Mouse (Mus musculus) heart, adult 2 months (tissue): ENCODE data around the gene Gm26566. TPM values are rescaled to one million over a fixed set of nuclear protein-coding genes. Genes with fewer than 3 reads are reported as not detected.
"Not testable (repeated sequence)": the region's sequence is repeated elsewhere in the genome, so short reads cannot be mapped to it uniquely, and the experiment has no call there.

Experiments used
- DNase-seq, 2 experiments: peaks; one replicate each; pipeline ENCODE4 v3.0.0; 2021
- H3K27ac ChIP-seq: fragments of 200-600 bp; 2 replicates; pipeline ENCODE4 v1.8.1; 2022
- H3K27me3 ChIP-seq: fragments of 200-500 bp; 2 replicates; pipeline ENCODE4 v1.6.1; 2012; ENCODE audit warnings: mild to moderate bottlenecking, low read length, inconsistent platforms, mixed read lengths; ENCODE audit not compliant: control insufficient read depth, insufficient read depth
- H3K36me3 ChIP-seq: fragments of 200-500 bp; 2 replicates; pipeline ENCODE4 v1.6.1; 2012; ENCODE audit warnings: low read length, inconsistent platforms; ENCODE audit not compliant: control insufficient read depth, insufficient read depth
- H3K4me1 ChIP-seq: fragments of 200-500 bp; 2 replicates; pipeline ENCODE4 v1.6.1; 2011; ENCODE audit warnings: low read length; ENCODE audit not compliant: control insufficient read depth, insufficient read depth
- H3K4me3 ChIP-seq: fragments of 200-600 bp; 2 replicates; pipeline ENCODE4 v1.8.1; 2022
- H3K79me2 ChIP-seq: fragments of 200-500 bp; replicated peaks from 2 replicates; pipeline ENCODE4 v1.6.1; 2012; ENCODE audit warnings: mild to moderate bottlenecking, inconsistent platforms, low read length, moderate library complexity, mixed read lengths; ENCODE audit not compliant: control insufficient read depth, insufficient read depth
- H3K9ac ChIP-seq: fragments of 200-500 bp; 2 replicates; pipeline ENCODE4 v1.6.1; 2012; ENCODE audit warnings: low read depth, mild to moderate bottlenecking, control low read depth, inconsistent platforms, low read length, mixed read lengths
- CTCF ChIP-seq: fragments of 200-600 bp; IDR thresholded peaks from 2 replicates; pipeline ENCODE4 v1.8.1; 2022; ENCODE audit warnings: antibody characterized with exemption, mild to moderate bottlenecking, moderate library complexity
- EP300 ChIP-seq: fragments of 200-500 bp; IDR thresholded peaks from 2 replicates; pipeline ENCODE4 v1.6.1; 2011; ENCODE audit warnings: low read depth, low read length, control low read depth; ENCODE audit not compliant: insufficient read depth
- POLR2A ChIP-seq: fragments of 200-500 bp; IDR thresholded peaks from 2 replicates; pipeline ENCODE4 v1.6.1; 2011; ENCODE audit warnings: mild to moderate bottlenecking, low read depth, low read length, control low read depth; ENCODE audit not compliant: insufficient read depth
- WGBS: fragments of 180-500 bp; shearing (Covaris S2); methylation state at CpG from one replicate; pipeline ENCODE4 v1.1.7; 2018; 5-methylcytosine and 5-hydroxymethylcytosine counted together
- intact Hi-C: fragments of 180-260 bp; cut with DNase I; formaldehyde crosslinking; loops from one replicate; pipeline ENCODE4 v1.15.1; 2025
- polyA plus RNA-seq: library from polyadenylated mRNA; depleted of rRNA; stranded (reverse); fragments of >200 nt; gene quantifications from 2 replicates; pipeline ENCODE4 v1.2.3, GENCODE M21; 2012
- total RNA-seq, 2 experiments: library from RNA; stranded (reverse); gene quantifications; 2 replicates each; pipeline ENCODE4 v1.2.3; 2021

The Gm26566 gene
- total and polyA plus RNA-seq, 3 experiments, result 0.20 to 0.36 TPM; not detected in 1

- no peaks in the 10 kb centered on the region for H3K79me2 ChIP-seq
- WGBS, result 68% methylated on average over 4 of the region's 4 CpGs
- intact Hi-C loops, result no loop called here
These were observed 19.8 kb downstream of the Gm26566 start for GRCm38 (mm10) chr4:88741426-88741825.

GRCm38 (mm10) chr4:88742771-88743371 is 21.3 kb downstream of the Gm26566 start:
- TF ChIP-seq CTCF (peak; percentile 37), POLR2A (no peak)
- H3K4me1 ChIP-seq, result no peaks in the 10 kb centered on the region
- intact Hi-C loops, result no loop called here
- no peak for DNase-seq
- H3K36me3 ChIP-seq, result no peaks in the 10 kb centered on the region
- H3K27me3 ChIP-seq, result no peaks in the 10 kb centered on the region
- H3K4me3 ChIP-seq, result no peak overlapping the region
- no peak overlapping the region for H3K9ac ChIP-seq
- H3K79me2 ChIP-seq, result no peaks in the 10 kb centered on the region
- H3K27ac ChIP-seq, result no peak overlapping the region
- 70% methylated on average over 7 of the region's 7 CpGs for WGBS

More at GRCm38 (mm10) chr4:88741426-88741825, 19.8 kb downstream of the Gm26566 start:
- no peak for DNase-seq
- Histone ChIP-seq H3K36me3 (no peaks in the 10 kb centered on the region), H3K27me3 (no peaks in the 10 kb centered on the region), H3K27ac (no peak overlapping the region), H3K4me3 (no peak overlapping the region), H3K9ac (no peak overlapping the region), H3K4me1 (no peaks in the 10 kb centered on the region)
- TF ChIP-seq EP300, result no peak
- no peak for TF ChIP-seq POLR2A
- no peak for TF ChIP-seq CTCF

GRCm38 (mm10) chr4:88744207-88744606 is 22.6 kb downstream of the Gm26566 start:
- intact Hi-C loops, result no loop called here
- Histone ChIP-seq H3K79me2 (no peaks in the 10 kb centered on the region), H3K4me3 (no peak overlapping the region), H3K9ac (no peak overlapping the region), H3K4me1 (no peaks in the 10 kb centered on the region), H3K27me3 (no peaks in the 10 kb centered on the region), H3K36me3 (no peaks in the 10 kb centered on the region), H3K27ac (no peak overlapping the region)
- no peak for TF ChIP-seq POLR2A
- TF ChIP-seq CTCF, result peak; percentile 39
- WGBS, result 58% methylated on average over 3 of the region's 3 CpGs
- no peak for DNase-seq

DNA sequence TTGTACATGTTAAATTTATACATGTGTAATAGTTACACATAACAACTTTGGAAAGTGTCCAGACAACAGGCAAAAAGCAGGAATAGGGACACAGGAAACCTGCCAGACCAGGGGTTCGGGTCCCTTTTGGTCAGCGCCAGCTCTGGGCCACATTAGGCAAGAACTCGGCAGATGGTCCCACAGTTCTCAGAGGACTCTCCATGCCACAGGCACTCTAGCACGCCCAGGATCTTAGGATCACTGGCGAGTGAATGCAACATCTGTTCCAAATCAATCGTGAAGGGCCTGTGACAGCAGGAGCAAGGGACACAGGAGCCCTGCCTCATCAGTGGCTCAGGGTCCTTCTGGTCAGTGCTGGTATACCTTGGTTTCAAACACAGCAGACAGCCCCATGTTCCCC is 28.3 kb downstream of the Gm26566 start:
- no peak for TF ChIP-seq CTCF
- TF ChIP-seq EP300, result no peak
- no peak for TF ChIP-seq POLR2A
- H3K4me3 ChIP-seq, result no peak overlapping the region
- no peaks in the 10 kb centered on the region for H3K4me1 ChIP-seq
- H3K36me3 ChIP-seq, result no peaks in the 10 kb centered on the region
- WGBS, result 63% methylated on average over 6 of the region's 6 CpGs
- no peaks in the 10 kb centered on the region for H3K79me2 ChIP-seq
- H3K27me3 ChIP-seq, result no peaks in the 10 kb centered on the region
- intact Hi-C loops, result no loop called here
- DNase-seq, result no peak
- no peak overlapping the region for H3K9ac ChIP-seq
- H3K27ac ChIP-seq, result no peak overlapping the region

- DNase-seq, result peak; percentile 66 to 83
- H3K36me3 ChIP-seq, H3K79me2 ChIP-seq, H3K4me1 ChIP-seq, intact Hi-C loops, H3K9ac ChIP-seq, H3K27ac ChIP-seq, H3K27me3 ChIP-seq, H3K4me3 ChIP-seq: not testable (repeated sequence)
- WGBS, result 76% methylated on average over 15 of the region's 15 CpGs
- TF ChIP-seq CTCF, result peak; percentile 44
These were observed 33.3 kb downstream of the Gm26566 start, which contains the start of gene Gm13271 for GRCm38 (mm10) chr4:88754818-88755340. TSS of gene Gm13271 (plus strand) at chr4:88754868.

DNA sequence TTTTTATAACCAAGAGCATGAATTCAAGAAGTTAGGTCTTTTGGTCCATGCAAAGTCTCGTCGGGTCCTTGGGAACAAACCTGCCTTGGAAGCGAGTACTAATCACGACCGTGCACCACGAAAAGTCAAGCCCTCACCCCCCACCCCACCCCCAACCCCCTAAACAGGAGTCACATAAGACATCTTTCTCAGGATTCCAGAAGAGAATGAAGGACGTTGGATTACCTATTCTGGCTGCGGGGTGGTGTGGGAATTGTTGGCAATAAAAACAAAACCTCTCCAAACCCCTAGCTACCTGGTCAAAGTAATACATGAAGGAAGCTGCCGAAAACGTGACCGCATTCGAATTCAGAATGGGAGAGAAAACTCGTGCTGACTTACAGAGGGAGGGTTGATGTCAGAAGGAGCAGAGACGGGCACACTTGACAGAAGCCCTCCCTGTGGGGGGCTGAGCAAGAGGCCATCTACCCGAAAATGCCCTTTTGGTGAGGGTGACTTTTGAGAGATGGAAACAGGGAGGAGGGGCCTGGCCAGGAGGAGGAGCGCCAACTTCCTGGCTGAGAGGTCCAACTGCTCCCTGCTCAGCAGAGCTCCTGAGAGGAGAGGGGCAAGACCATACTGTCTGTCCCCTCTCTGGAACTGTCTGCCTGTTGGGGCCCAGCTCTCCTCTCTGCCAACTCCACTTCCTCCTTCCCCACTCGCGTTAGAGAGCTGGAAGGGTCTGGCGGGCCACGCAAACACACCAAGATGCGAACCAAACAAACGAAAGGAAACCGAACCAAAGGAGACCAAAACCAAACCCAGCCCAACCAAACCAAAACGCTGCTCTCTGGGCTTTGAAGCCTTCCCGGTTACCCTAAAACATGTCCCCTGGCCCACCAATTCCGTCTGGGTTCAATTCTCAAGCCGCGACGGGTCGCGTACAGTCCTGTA is 35.2 kb downstream of the Gm26566 start:
- TF ChIP-seq POLR2A, result peak; percentile 65; the same call in 1 of the 2 replicates
- peak; percentile 34 to 59 for DNase-seq
- Histone ChIP-seq H3K9ac (peak overlapping the region; percentile 82), H3K27ac (peak overlapping the region; percentile 77), H3K4me3 (peak overlapping the region; percentile 47)
- H3K27me3 ChIP-seq, H3K4me1 ChIP-seq, H3K79me2 ChIP-seq, H3K36me3 ChIP-seq: not testable (repeated sequence)
- intact Hi-C loops, result loop anchor here (2.0 kb wide), 1 partner anchor 18 kb away; no protein-coding TSS in a partner anchor
- 9% methylated on average over 29 of the region's 31 CpGs for WGBS
